Mouse (Mus musculus) liver, postnatal 0 days (tissue): ENCODE measurements around the gene Magix. TPM values are rescaled to one million over a fixed set of nuclear protein-coding genes. Genes with fewer than 3 reads are reported as not detected.

ENCODE experiments used
- ATAC-seq: fragments of 200-750 bp; cut with Nextera tagmentation; 2 replicates; pipeline ENCODE4 v1.8.0; 2017; ENCODE audit warnings: mild to moderate bottlenecking, moderate library complexity
- DNase-seq: peaks from one replicate; pipeline ENCODE4 v3.0.0-alpha.2; 2016
- H3K27ac ChIP-seq: fragments of 300-500 bp; sonication (generic); 2 replicates; pipeline ENCODE4 v1.5.1; 2014; ENCODE audit warnings: antibody characterized with exemption, moderate library complexity, mild to moderate bottlenecking, low read depth
- H3K27me3 ChIP-seq: fragments of 300-500 bp; sonication (generic); 2 replicates; pipeline ENCODE4 v1.6.1; 2014; ENCODE audit warnings: low read length, control low read depth, mixed read lengths; ENCODE audit not compliant: insufficient read depth
- H3K36me3 ChIP-seq: fragments of 300-500 bp; sonication (generic); replicated peaks from 2 replicates; pipeline ENCODE4 v1.6.1; 2014; ENCODE audit warnings: mild to moderate bottlenecking, control low read depth, low read length, moderate library complexity, mixed read lengths; ENCODE audit not compliant: insufficient read depth
- H3K4me1 ChIP-seq: fragments of 300-500 bp; sonication (generic); 2 replicates; pipeline ENCODE4 v1.6.1; 2014; ENCODE audit warnings: antibody characterized with exemption, mild to moderate bottlenecking, control low read depth; ENCODE audit not compliant: insufficient read depth
- H3K4me2 ChIP-seq: fragments of 300-500 bp; sonication (generic); 2 replicates; pipeline ENCODE4 v1.6.1; 2014; ENCODE audit warnings: low read depth, mild to moderate bottlenecking, low read length, moderate library complexity, mixed read lengths
- H3K4me3 ChIP-seq: fragments of 300-500 bp; sonication (generic); 2 replicates; pipeline ENCODE4 v1.5.1; 2014; ENCODE audit warnings: low read depth, low read length
- H3K9ac ChIP-seq: fragments of 300-500 bp; sonication (generic); replicated peaks from 2 replicates; pipeline ENCODE4 v1.6.1; 2014; ENCODE audit warnings: mild to moderate bottlenecking, moderate library complexity
- H3K9me3 ChIP-seq: fragments of 300-500 bp; sonication (generic); 2 replicates; pipeline ENCODE4 v1.6.1; 2016; ENCODE audit warnings: mild to moderate bottlenecking, control low read depth, low read length, mixed read lengths
- CTCF ChIP-seq: sonication (generic); IDR thresholded peaks from 2 replicates; pipeline ENCODE4 v1.5.1; 2016; ENCODE audit warnings: antibody characterized with exemption, low read depth
- EP300 ChIP-seq: IDR thresholded peaks from 2 replicates; pipeline ENCODE4 v1.6.1; 2016; ENCODE audit warnings: antibody characterized with exemption, low read depth, mild to moderate bottlenecking
- WGBS: fragments of 180-500 bp; shearing (Covaris S2); extraction: QIAGEN DNeasy Blood & Tissue Kit; methylation state at CpG from one replicate; pipeline ENCODE4 v1.1.7; 2014; ENCODE audit not compliant: insufficient replicate concordance; 5-methylcytosine and 5-hydroxymethylcytosine counted together
- polyA plus RNA-seq: library from polyadenylated mRNA; unstranded; fragments of >200 nt; fragmentation: Nextera tagmentation; extraction: Ambion mirVana; gene quantifications from 2 replicates; pipeline ENCODE4 v1.2.1, GENCODE M21; 2015

Magix gene
- polyA plus RNA-seq, 1 experiment from 2014 or later, result 2.4 TPM

- Histone ChIP-seq H3K4me1 (peaks cover 6% of the 10 kb centered on the region; the same call in 1 of the 2 replicates), H3K9ac (peak within 1 kb of the TSS; percentile 59), H3K36me3 (0 out of 2 replicates have a peak, but pooled peaks cover 10% of the 10 kb centered on the region), H3K27me3 (no peaks in the 10 kb centered on the region), H3K27ac (peak within 1 kb of the TSS; percentile 62), H3K9me3 (no peaks in the 10 kb centered on the region), H3K4me2 (peak within 1 kb of the TSS; percentile 72), H3K4me3 (peak within 1 kb of the TSS; percentile 54)
- WGBS, result 16% methylated on average over 33 of the region's 36 CpGs
- TF ChIP-seq EP300 (no peak), CTCF (no peak)
- ATAC-seq (peak; percentile 38; the same call in 1 of the 2 replicates), DNase-seq (no peak)
Measured at GRCm38 (mm10) chrX:7670921-7671623, 10.0 kb downstream of the Magix start, which contains the start of gene Plp2. Gene Plp2 (minus strand): TSS chrX:7671390.

- ATAC-seq (peak; percentile 70), DNase-seq (peak; percentile 71)
- Histone ChIP-seq H3K4me1 (peaks cover 6% of the 10 kb centered on the region; the same call in 1 of the 2 replicates), H3K27me3 (no peaks in the 10 kb centered on the region), H3K9ac (peak overlapping the region; percentile 59), H3K9me3 (no peaks in the 10 kb centered on the region), H3K4me3 (peak overlapping the region; percentile 54), H3K4me2 (peak overlapping the region; percentile 72), H3K36me3 (0 out of 2 replicates have a peak, but pooled peaks cover 10% of the 10 kb centered on the region), H3K27ac (peak overlapping the region; percentile 62; the same call in 1 of the 2 replicates)
- no peak for TF ChIP-seq CTCF
- TF ChIP-seq EP300, result no peak
- WGBS, result 22% methylated on average over 19 of the region's 19 CpGs
Measured at GRCm38 (mm10) chrX:7670390-7670881, 10.6 kb downstream of the Magix start.

- Histone ChIP-seq H3K27ac (no peak overlapping the region), H3K4me3 (no peak overlapping the region), H3K9me3 (no peaks in the 10 kb centered on the region), H3K27me3 (no peaks in the 10 kb centered on the region), H3K9ac (no peak overlapping the region), H3K36me3 (0 out of 2 replicates have a peak, but pooled peaks cover 10% of the 10 kb centered on the region), H3K4me2 (no peak overlapping the region), H3K4me1 (no peaks in the 10 kb centered on the region)
- TF ChIP-seq CTCF, result no peak
- no peak for TF ChIP-seq EP300
- ATAC-seq, result no peak
- 71% methylated on average over 21 of the region's 21 CpGs for WGBS
- DNase-seq, result no peak
Measured at GRCm38 (mm10) chrX:7665739-7666502, 15.1 kb downstream of the Magix start.

DNA sequence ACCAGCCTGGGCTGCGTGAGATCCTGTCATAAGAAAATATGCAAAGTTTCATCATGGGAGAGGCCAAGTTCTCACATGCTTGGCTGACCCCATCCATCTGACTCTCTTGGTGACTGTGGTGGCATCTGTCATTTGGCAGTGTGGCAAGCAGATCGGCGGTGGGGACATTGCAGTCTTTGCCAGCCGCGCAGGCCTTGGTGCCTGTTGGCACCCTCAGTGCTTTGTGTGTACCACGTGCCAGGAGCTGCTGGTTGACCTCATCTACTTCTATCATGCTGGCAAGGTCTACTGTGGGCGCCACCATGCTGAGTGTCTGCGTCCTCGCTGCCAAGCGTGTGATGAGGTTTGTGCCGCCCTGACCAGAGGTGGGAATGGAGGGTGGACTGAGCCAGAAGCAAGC lies 16.3 kb downstream of the Magix start:
- Histone ChIP-seq H3K27ac (no peak overlapping the region), H3K9me3 (no peaks in the 10 kb centered on the region), H3K4me2 (no peak overlapping the region), H3K4me3 (no peak overlapping the region), H3K36me3 (0 out of 2 replicates have a peak, but pooled peaks cover 10% of the 10 kb centered on the region), H3K4me1 (no peaks in the 10 kb centered on the region), H3K9ac (no peak overlapping the region), H3K27me3 (no peaks in the 10 kb centered on the region)
- ATAC-seq (no peak), DNase-seq (no peak)
- 88% methylated on average over 11 of the region's 11 CpGs for WGBS
- TF ChIP-seq EP300 (no peak), CTCF (no peak)

DNA sequence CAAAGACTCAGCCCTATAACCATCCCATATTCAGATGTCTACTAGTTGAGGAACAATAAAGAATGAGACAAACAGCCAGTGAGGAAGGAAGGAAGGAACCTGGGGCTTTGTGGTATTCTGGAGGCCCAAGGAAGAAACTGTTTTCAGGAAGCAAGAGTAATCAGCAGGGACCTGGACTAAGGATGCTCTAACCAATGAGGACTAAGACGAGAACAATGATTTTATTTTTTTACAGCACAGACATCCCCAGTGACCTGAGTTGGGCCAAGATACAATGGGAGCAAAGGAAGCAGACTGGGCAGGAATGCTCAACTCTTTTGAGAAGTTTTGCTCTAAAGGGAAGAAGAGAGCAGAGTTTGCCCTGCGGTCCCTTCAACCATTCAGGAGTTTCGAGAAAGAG lies 18.1 kb downstream of the Magix start:
- Histone ChIP-seq H3K4me1 (no peaks in the 10 kb centered on the region), H3K9me3 (no peaks in the 10 kb centered on the region), H3K36me3 (0 out of 2 replicates have a peak, but pooled peaks cover 10% of the 10 kb centered on the region), H3K4me3 (no peak overlapping the region), H3K27ac (no peak overlapping the region), H3K27me3 (no peaks in the 10 kb centered on the region), H3K4me2 (no peak overlapping the region), H3K9ac (no peak overlapping the region)
- DNase-seq, result no peak
- TF ChIP-seq EP300 (no peak), CTCF (no peak)
- no peak for ATAC-seq
- 54% methylated on average over 3 of the region's 3 CpGs for WGBS

DNA sequence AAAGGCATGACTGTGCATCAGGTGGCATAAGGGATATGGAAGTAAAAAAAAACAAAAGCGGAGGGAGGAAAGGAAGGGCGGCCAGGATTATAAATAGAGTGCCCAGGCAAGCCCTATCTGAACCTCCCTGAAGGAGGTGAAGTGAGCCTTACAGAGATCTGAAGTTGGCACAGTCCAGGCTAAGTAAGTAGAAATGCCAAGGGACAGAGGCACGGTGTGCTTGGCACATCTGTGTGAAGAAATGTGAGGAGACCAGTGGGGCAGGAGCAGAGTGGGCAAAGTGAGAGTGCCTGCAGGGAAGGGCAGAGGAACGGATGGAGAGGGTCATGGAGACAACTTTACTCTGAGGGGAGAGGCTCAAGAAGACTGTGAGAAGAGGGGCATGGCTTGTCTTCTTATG lies 20.0 kb downstream of the Magix start:
- ATAC-seq, result no peak
- 82% methylated on average over 4 of the region's 4 CpGs for WGBS
- H3K4me2 ChIP-seq, result no peak overlapping the region
- no peaks in the 10 kb centered on the region for H3K9me3 ChIP-seq
- H3K4me1 ChIP-seq, result no peaks in the 10 kb centered on the region
- H3K27ac ChIP-seq, result no peak overlapping the region
- DNase-seq, result no peak
- H3K4me3 ChIP-seq, result no peak overlapping the region
- TF ChIP-seq EP300 (no peak), CTCF (no peak)
- no peaks in the 10 kb centered on the region for H3K36me3 ChIP-seq
- H3K27me3 ChIP-seq, result no peaks in the 10 kb centered on the region
- no peak overlapping the region for H3K9ac ChIP-seq
